Mouse (Mus musculus) granulocyte monocyte progenitor cell, adult 5-6 weeks (primary cell): ENCODE results near the gene Pilrb1. TPM values are rescaled to one million over a fixed set of nuclear protein-coding genes. Genes with fewer than 3 reads are reported as not detected.

Experiments used
- ATAC-seq: replicated peaks from 2 replicates; pipeline ENCODE4 v1.8.0; 2016; ENCODE audit warnings: mild to moderate bottlenecking, moderate TSS enrichment, inconsistent platforms; ENCODE audit not compliant: poor library complexity, severe bottlenecking
- total RNA-seq, 2 experiments: library from RNA; stranded (forward) in 1 of 2; stranded (reverse) in 1 of 2; fragments of 200-712, 200-1000 nt in 1 of 2; fragments of >200 nt in 1 of 2; fragmentation: Nextera tagmentation in 1 of 2; gene quantifications; 2 replicates each; pipeline ENCODE4 v1.2.3; 2014 to 2017

The Pilrb1 gene
- total RNA-seq, 2 experiments from 2014 or later = 7.6 to 12.1 TPM

- ATAC-seq = peak; percentile 45
Observed at GRCm38 (mm10) chr5:137831106-137831505, 26.8 kb downstream of the Pilrb1 start.

GRCm38 (mm10) chr5:137830238-137830637 is 27.7 kb downstream of the Pilrb1 start:
- ATAC-seq = peak; percentile 56

GRCm38 (mm10) chr5:137828694-137829093 is 29.2 kb downstream of the Pilrb1 start:
- peak; percentile 71 for ATAC-seq

- no peak for ATAC-seq
Observed at GRCm38 (mm10) chr5:137826421-137826820, 31.5 kb downstream of the Pilrb1 start.

GRCm38 (mm10) chr5:137825971-137826370 is 31.9 kb downstream of the Pilrb1 start:
- ATAC-seq = no peak

- ATAC-seq = peak; percentile 76
Observed at GRCm38 (mm10) chr5:137825030-137825429, 32.9 kb downstream of the Pilrb1 start.

- ATAC-seq = 0 out of 2 replicates have a peak, but pooled peaks have one; percentile 4
Observed at GRCm38 (mm10) chr5:137823455-137824045, 34.4 kb downstream of the Pilrb1 start.

GRCm38 (mm10) chr5:137822602-137823001 is 35.3 kb downstream of the Pilrb1 start:
- no peak for ATAC-seq

GRCm38 (mm10) chr5:137822126-137822525 is 35.8 kb downstream of the Pilrb1 start:
- no peak for ATAC-seq

GRCm38 (mm10) chr5:137817466-137818222 is 40.3 kb downstream of the Pilrb1 start:
- no peak for ATAC-seq

- ATAC-seq = no peak
Observed at GRCm38 (mm10) chr5:137808316-137808715, 49.6 kb downstream of the Pilrb1 start.

GRCm38 (mm10) chr5:137806158-137806557 is 51.7 kb downstream of the Pilrb1 start:
- no peak for ATAC-seq

Other genes with a start within 250 kb of the Pilrb1 start
- gene Pcolce, start 244.3 kb downstream of the Pilrb1 start, total RNA-seq (2014; fragmentation: Nextera tagmentation) = not detected in 2 replicates
- 0.62 TPM in 1 of 2 replicates, not detected in the other for gene Pcolce, start 244.3 kb downstream of the Pilrb1 start, total RNA-seq (2017)
- not detected in 2 replicates for gene Fbxo24, start 229.1 kb downstream of the Pilrb1 start, total RNA-seq (2014; fragmentation: Nextera tagmentation)
- gene Fbxo24, start 229.1 kb downstream of the Pilrb1 start, total RNA-seq (2017) = not detected in 2 replicates
- gene Lrch4, start 229.0 kb downstream of the Pilrb1 start, total RNA-seq (2014; fragmentation: Nextera tagmentation) = 57.4 and 73.0 TPM in 2 replicates
- 34.6 and 42.2 TPM in 2 replicates for gene Lrch4, start 229.0 kb downstream of the Pilrb1 start, total RNA-seq (2017)
- gene Gm20605, start 228.9 kb downstream of the Pilrb1 start, total RNA-seq (2014; fragmentation: Nextera tagmentation) = 13.2 and 16.4 TPM in 2 replicates
- gene Gm20605, start 228.9 kb downstream of the Pilrb1 start, total RNA-seq (2017) = 0.62 and 3.6 TPM in 2 replicates
- gene Sap25, start 216.8 kb downstream of the Pilrb1 start, total RNA-seq (2014; fragmentation: Nextera tagmentation) = 32.1 and 55.2 TPM in 2 replicates
- 9.7 and 20.8 TPM in 2 replicates for gene Sap25, start 216.8 kb downstream of the Pilrb1 start, total RNA-seq (2017)
- not detected in 2 replicates for gene Irs3, start 212.4 kb downstream of the Pilrb1 start, total RNA-seq (2014; fragmentation: Nextera tagmentation)
- gene Irs3, start 212.4 kb downstream of the Pilrb1 start, total RNA-seq (2017) = not detected in 2 replicates
- gene Agfg2, start 173.4 kb downstream of the Pilrb1 start, total RNA-seq (2014; fragmentation: Nextera tagmentation) = 13.7 and 15.0 TPM in 2 replicates
- gene Agfg2, start 173.4 kb downstream of the Pilrb1 start, total RNA-seq (2017) = 10.7 and 13.9 TPM in 2 replicates
- gene Nyap1, start 116.5 kb downstream of the Pilrb1 start, total RNA-seq (2014; fragmentation: Nextera tagmentation) = not detected in 2 replicates
- not detected in 2 replicates for gene Nyap1, start 116.5 kb downstream of the Pilrb1 start, total RNA-seq (2017)
- gene Tsc22d4, start 112.4 kb downstream of the Pilrb1 start, total RNA-seq (2014; fragmentation: Nextera tagmentation) = 71.5 and 78.5 TPM in 2 replicates
- gene Tsc22d4, start 112.4 kb downstream of the Pilrb1 start, total RNA-seq (2017) = 57.5 and 74.8 TPM in 2 replicates
- gene Ppp1r35, start 79.3 kb downstream of the Pilrb1 start, total RNA-seq (2014; fragmentation: Nextera tagmentation) = 29.4 and 36.7 TPM in 2 replicates
- gene Ppp1r35, start 79.3 kb downstream of the Pilrb1 start, total RNA-seq (2017) = 22.9 and 24.1 TPM in 2 replicates
- gene Mepce, start 70.5 kb downstream of the Pilrb1 start, total RNA-seq (2014; fragmentation: Nextera tagmentation) = 33.9 and 35.2 TPM in 2 replicates
- gene Mepce, start 70.5 kb downstream of the Pilrb1 start, total RNA-seq (2017) = 14.5 and 48.4 TPM in 2 replicates
- gene Zcwpw1, start 70.3 kb downstream of the Pilrb1 start, total RNA-seq (2014; fragmentation: Nextera tagmentation) = 1.0 and 2.6 TPM in 2 replicates
- 12.7 and 13.0 TPM in 2 replicates for gene Zcwpw1, start 70.3 kb downstream of the Pilrb1 start, total RNA-seq (2017)
- gene Pilra, start 21.8 kb downstream of the Pilrb1 start, total RNA-seq (2014; fragmentation: Nextera tagmentation) = 3.2 and 4.0 TPM in 2 replicates
- gene Pilra, start 21.8 kb downstream of the Pilrb1 start, total RNA-seq (2017) = 11.4 and 12.7 TPM in 2 replicates
- 3.2 and 13.2 TPM in 2 replicates for gene Pilrb2, start 13.7 kb upstream of the Pilrb1 start, total RNA-seq (2014; fragmentation: Nextera tagmentation)
- gene Pilrb2, start 13.7 kb upstream of the Pilrb1 start, total RNA-seq (2017) = 4.3 and 10.3 TPM in 2 replicates
- gene Cyp3a13, start 63.5 kb upstream of the Pilrb1 start, total RNA-seq (2014; fragmentation: Nextera tagmentation) = not detected in 2 replicates
- gene Cyp3a13, start 63.5 kb upstream of the Pilrb1 start, total RNA-seq (2017) = not detected in 2 replicates
- gene Gjc3, start 105.0 kb upstream of the Pilrb1 start, total RNA-seq (2014; fragmentation: Nextera tagmentation) = not detected in 2 replicates
- gene Gjc3, start 105.0 kb upstream of the Pilrb1 start, total RNA-seq (2017) = not detected in 2 replicates
- gene Azgp1, start 123.4 kb upstream of the Pilrb1 start, total RNA-seq (2014; fragmentation: Nextera tagmentation) = not detected in 2 replicates
- not detected in 2 replicates for gene Azgp1, start 123.4 kb upstream of the Pilrb1 start, total RNA-seq (2017)
- gene Smok3a, start 163.2 kb upstream of the Pilrb1 start, total RNA-seq (2014; fragmentation: Nextera tagmentation) = not detected in 2 replicates
- not detected in 2 replicates for gene Smok3a, start 163.2 kb upstream of the Pilrb1 start, total RNA-seq (2017)
- not detected in 2 replicates for gene Smok3b, start 163.3 kb upstream of the Pilrb1 start, total RNA-seq (2014; fragmentation: Nextera tagmentation)
- not detected in 2 replicates for gene Smok3b, start 163.3 kb upstream of the Pilrb1 start, total RNA-seq (2017)
- gene Smok3c, start 195.1 kb upstream of the Pilrb1 start, total RNA-seq (2014; fragmentation: Nextera tagmentation) = not detected in 2 replicates
- not detected in 2 replicates for gene Smok3c, start 195.1 kb upstream of the Pilrb1 start, total RNA-seq (2017)
- 21.5 and 26.8 TPM in 2 replicates for gene Zkscan1, start 227.0 kb upstream of the Pilrb1 start, total RNA-seq (2014; fragmentation: Nextera tagmentation)
- 19.2 and 25.8 TPM in 2 replicates for gene Zkscan1, start 227.0 kb upstream of the Pilrb1 start, total RNA-seq (2017)